Mouse (Mus musculus) G1E (cell line): Measurements from ENCODE around the gene Eapp.

Experiments used
- CTCF ChIP-seq: IDR thresholded peaks from 2 replicates; pipeline ENCODE4 v1.5.1; 2012; ENCODE audit warnings: low read depth, low read length, inconsistent platforms, mixed read lengths
- GATA1 ChIP-seq: IDR thresholded peaks from 2 replicates; pipeline ENCODE4 v1.6.1; 2012; ENCODE audit warnings: borderline replicate concordance, low read length, inconsistent platforms, mixed read lengths

DNA sequence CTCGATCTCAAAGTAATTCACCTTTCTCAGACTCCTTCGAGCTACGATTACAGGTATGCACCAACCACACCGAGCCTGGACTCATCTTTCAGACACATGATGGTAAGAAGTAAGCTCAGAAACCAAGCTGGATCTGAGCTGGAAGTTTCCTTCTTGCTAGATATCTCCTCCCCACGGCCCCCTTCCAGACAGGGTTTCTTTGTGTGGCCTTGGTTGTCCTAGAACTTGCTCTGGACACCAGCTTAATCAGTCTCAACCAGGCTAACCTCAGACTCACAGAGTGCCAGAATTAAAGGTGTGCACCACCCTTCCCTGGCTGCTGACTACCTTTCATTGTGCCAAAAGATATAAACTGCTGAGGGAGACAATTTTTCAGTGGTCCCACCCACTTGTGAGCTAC, 37.7 kb downstream of the Eapp start:
- TF ChIP-seq CTCF (no peak), GATA1 (no peak)
